Mouse (Mus musculus) embryonic facial prominence, embryonic 12.5 days (tissue): ENCODE data around the gene Ebp. TPM values are rescaled to one million over a fixed set of nuclear protein-coding genes. Genes with fewer than 3 reads are reported as not detected.

Experiments
- ATAC-seq: fragments of 200-750 bp; cut with Nextera tagmentation; 2 replicates; pipeline ENCODE4 v1.8.0; 2017; ENCODE audit not compliant: insufficient number of reproducible peaks, insufficient read depth, low FRiP score, low TSS enrichment
- H3K27ac ChIP-seq: fragments of 300-500 bp; sonication (generic); 2 replicates; pipeline ENCODE4 v1.5.1; 2016; ENCODE audit warnings: mild to moderate bottlenecking
- H3K27me3 ChIP-seq: fragments of 300-500 bp; sonication (generic); 2 replicates; pipeline ENCODE4 v1.6.1; 2016; ENCODE audit warnings: mild to moderate bottlenecking, moderate library complexity
- H3K36me3 ChIP-seq: fragments of 300-500 bp; sonication (generic); 2 replicates; pipeline ENCODE4 v1.6.1; 2016; ENCODE audit warnings: mild to moderate bottlenecking
- H3K4me1 ChIP-seq: fragments of 300-500 bp; sonication (generic); 2 replicates; pipeline ENCODE4 v1.6.1; 2016
- H3K4me2 ChIP-seq: fragments of 300-500 bp; sonication (generic); replicated peaks from 2 replicates; pipeline ENCODE4 v1.6.1; 2016; ENCODE audit warnings: mild to moderate bottlenecking, moderate library complexity
- H3K4me3 ChIP-seq: fragments of 300-500 bp; sonication (generic); 2 replicates; pipeline ENCODE4 v1.5.1; 2016; ENCODE audit warnings: mild to moderate bottlenecking
- H3K9ac ChIP-seq: fragments of 300-500 bp; sonication (generic); 2 replicates; pipeline ENCODE4 v1.6.1; 2016; ENCODE audit warnings: mild to moderate bottlenecking, moderate library complexity
- H3K9me3 ChIP-seq: fragments of 300-500 bp; sonication (generic); 2 replicates; pipeline ENCODE4 v1.6.1; 2016; ENCODE audit warnings: mild to moderate bottlenecking, moderate library complexity
- WGBS: fragments of 180-500 bp; shearing (Covaris S2); methylation state at CpG from one replicate; pipeline ENCODE4 v1.1.7; 2016; 5-methylcytosine and 5-hydroxymethylcytosine counted together
- polyA plus RNA-seq: library from polyadenylated mRNA; unstranded; fragments of >200 nt; fragmentation: Nextera tagmentation; extraction: Ambion mirVana; gene quantifications from 2 replicates; pipeline ENCODE4 v1.2.1, GENCODE M21; 2016

Gene Ebp
- polyA plus RNA-seq, 1 experiment from 2014 or later = 28.4 TPM

- no peaks in the 10 kb centered on the region for H3K27me3 ChIP-seq
- H3K9me3 ChIP-seq = no peaks in the 10 kb centered on the region
- no peak overlapping the region for H3K9ac ChIP-seq
- no peak overlapping the region for H3K27ac ChIP-seq
- H3K4me1 ChIP-seq = no peaks in the 10 kb centered on the region
- WGBS = 86% methylated on average over 2 of the region's 2 CpGs
- ATAC-seq = no peak
- no peak overlapping the region for H3K4me3 ChIP-seq
- H3K36me3 ChIP-seq = peaks cover 14% of the 10 kb centered on the region
- H3K4me2 ChIP-seq = no peak overlapping the region
These were observed 52.9 kb downstream of the Ebp start for GRCm38 (mm10) chrX:8140446-8140845.

GRCm38 (mm10) chrX:8139480-8139879 lies 53.8 kb downstream of the Ebp start:
- Histone ChIP-seq H3K4me3 (no peak overlapping the region), H3K9me3 (no peaks in the 10 kb centered on the region), H3K4me1 (no peaks in the 10 kb centered on the region), H3K36me3 (peaks cover 14% of the 10 kb centered on the region), H3K27me3 (no peaks in the 10 kb centered on the region), H3K4me2 (no peak overlapping the region), H3K9ac (no peak overlapping the region), H3K27ac (no peak overlapping the region)
- WGBS = 58% methylated on average over 1 of the region's 1 CpGs
- ATAC-seq = no peak

GRCm38 (mm10) chrX:8135886-8136285 lies 57.4 kb downstream of the Ebp start:
- H3K9ac ChIP-seq = no peak overlapping the region
- H3K4me2 ChIP-seq = no peak overlapping the region
- H3K9me3 ChIP-seq = no peaks in the 10 kb centered on the region
- H3K4me3 ChIP-seq = no peak overlapping the region
- H3K27me3 ChIP-seq = no peaks in the 10 kb centered on the region
- no peaks in the 10 kb centered on the region for H3K4me1 ChIP-seq
- H3K36me3 ChIP-seq = peaks cover 4% of the 10 kb centered on the region; the same call in 1 of the 2 replicates
- H3K27ac ChIP-seq = no peak overlapping the region
- WGBS = 53% methylated on average over 2 of the region's 2 CpGs
- ATAC-seq = no peak

Other genes with a start within 250 kb of the Ebp start
- gene Hdac6, start 245.6 kb downstream of the Ebp start, polyA plus RNA-seq = 49.3 and 53.7 TPM in 2 replicates
- 1.8 and 2.3 TPM in 2 replicates for gene Gata1, start 215.4 kb downstream of the Ebp start, polyA plus RNA-seq
- gene Glod5, start 175.0 kb downstream of the Ebp start, polyA plus RNA-seq = not detected in 2 replicates
- 77.3 and 77.8 TPM in 2 replicates for gene Suv39h1, start 118.8 kb downstream of the Ebp start, polyA plus RNA-seq
- gene Was, start 103.0 kb downstream of the Ebp start, polyA plus RNA-seq = 0.19 and 0.20 TPM in 2 replicates
- gene Wdr13, start 60.6 kb downstream of the Ebp start, polyA plus RNA-seq = 23.1 and 23.6 TPM in 2 replicates
- gene Rbm3, start 47.6 kb downstream of the Ebp start, polyA plus RNA-seq = 466 and 497 TPM in 2 replicates
- 14.3 and 14.8 TPM in 2 replicates for gene Tbc1d25, start 17.3 kb downstream of the Ebp start, polyA plus RNA-seq
- 12.2 and 14.8 TPM in 2 replicates for gene Porcn, start 13.0 kb upstream of the Ebp start, polyA plus RNA-seq
- 43.1 and 47.0 TPM in 2 replicates for gene Ftsj1, start 58.9 kb upstream of the Ebp start, polyA plus RNA-seq
- gene Slc38a5, start 77.6 kb upstream of the Ebp start, polyA plus RNA-seq = 1.4 and 1.5 TPM in 2 replicates
- not detected in 2 replicates for gene Ssxb10, start 133.9 kb upstream of the Ebp start, polyA plus RNA-seq
- gene Ssxb9, start 173.5 kb upstream of the Ebp start, polyA plus RNA-seq = not detected in 2 replicates
- not detected in 2 replicates for gene Ssxb1, start 219.8 kb upstream of the Ebp start, polyA plus RNA-seq